18 mouse cellular contexts compared by ENCODE assay signal in the genomic region with DNA sequence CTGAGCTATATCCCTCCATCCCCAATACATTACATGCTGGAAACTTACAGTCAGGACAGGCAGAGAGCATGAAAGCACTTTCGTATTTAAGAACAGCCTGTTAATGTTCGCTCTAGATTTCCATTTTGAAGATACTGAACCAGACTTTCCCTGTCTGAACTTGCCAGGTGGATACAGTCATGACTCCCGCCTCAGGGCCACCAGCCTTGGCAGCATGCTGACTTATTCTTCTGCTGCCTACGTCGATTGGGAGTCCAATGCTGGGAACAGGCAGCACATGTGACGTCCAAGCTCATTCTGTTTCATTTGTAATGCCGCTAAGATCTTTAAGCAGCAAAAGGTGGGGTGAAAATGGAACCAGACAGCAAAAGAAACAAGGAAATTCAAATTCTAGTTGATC. TPM values are rescaled to one million over a fixed set of nuclear protein-coding genes. Genes with fewer than 3 reads are reported as not detected.
A peak's percentile ranks its signal among the peaks of the same experiment; 100 is the strongest.
DNase-seq lines count a peak whose midpoint lies in the region; ATAC-seq lines count a peak whose summit lies in the region.
"Had no signal": no experiment of that assay in that cellular context is flagged by ENCODE, and none has a peak within 500 bp of the region (broad histone marks: within the 10 kb centered on the region; RNA-seq: fewer than 3 reads in every experiment).

No protein-coding gene starts in this region.

- ATAC-seq in kidney, embryonic 14.5 days (ENCODE audit: low FRiP score, low TSS enrichment): no peak
- ATAC-seq in limb, embryonic 13.5 days (ENCODE audit: low FRiP score, low read depth): 0 out of 2 replicates have a peak, but pooled peaks have one; percentile 24
- ATAC-seq: activated CD4-positive, CD25-positive, alpha-beta regulatory T cell, adult 4 months; forebrain, embryonic 13.5 days; forebrain, postnatal 0 days; Patski had no signal

- H3K9me3 ChIP-seq in kidney, embryonic 14.5 days (ENCODE audit: control insufficient read depth, low read length): no peaks in the 10 kb centered on the region
- no peaks in the 10 kb centered on the region for H3K9me3 ChIP-seq in limb, embryonic 13.5 days
- no peaks in the 10 kb centered on the region for H3K9me3 ChIP-seq in limb, embryonic 10.5 days (replicated peaks)
- H3K9me3 ChIP-seq: forebrain, embryonic 13.5 days; heart, embryonic 13.5 days; hindbrain, embryonic 15.5 days had no signal

- H3K9ac ChIP-seq in kidney, embryonic 14.5 days (ENCODE audit: low read depth, low read length): no peak overlapping the region
- no peak overlapping the region for H3K9ac ChIP-seq in limb, embryonic 13.5 days
- H3K9ac ChIP-seq: forebrain, embryonic 13.5 days; forebrain, postnatal 0 days; heart, embryonic 13.5 days; hindbrain, embryonic 15.5 days had no signal

- no peaks in the 10 kb centered on the region for H3K36me3 ChIP-seq in kidney, embryonic 14.5 days (ENCODE audit: control insufficient read depth, insufficient read depth, low read length)
- H3K36me3 ChIP-seq in limb, embryonic 13.5 days: no peaks in the 10 kb centered on the region
- H3K36me3 ChIP-seq in limb, embryonic 10.5 days: no peaks in the 10 kb centered on the region
- H3K36me3 ChIP-seq: heart, embryonic 13.5 days; hindbrain, embryonic 15.5 days had no signal

- H3K4me2 ChIP-seq in kidney, embryonic 14.5 days (replicated peaks; ENCODE audit: low read depth, low read length): no peak overlapping the region
- no peak overlapping the region for H3K4me2 ChIP-seq in limb, embryonic 13.5 days (replicated peaks)
- H3K4me2 ChIP-seq: forebrain, embryonic 13.5 days; heart, embryonic 13.5 days; hindbrain, embryonic 15.5 days had no signal

- 71% methylated on average over 7 of the region's 7 CpGs for WGBS in kidney, embryonic 14.5 days
- 69% methylated on average over 7 of the region's 7 CpGs for WGBS in limb, embryonic 13.5 days
- WGBS in limb, embryonic 10.5 days: 80% methylated on average over 7 of the region's 7 CpGs

- no peaks in the 10 kb centered on the region for H3K27me3 ChIP-seq in kidney, embryonic 14.5 days (ENCODE audit: control insufficient read depth, insufficient read depth, low read length)
- H3K27me3 ChIP-seq in limb, embryonic 13.5 days: no peaks in the 10 kb centered on the region
- H3K27me3 ChIP-seq in limb, embryonic 10.5 days (ENCODE audit: low read depth, poor library complexity, severe bottlenecking): no peaks in the 10 kb centered on the region
- H3K27me3 ChIP-seq: CH12.LX; forebrain, embryonic 13.5 days; heart, embryonic 13.5 days; hindbrain, embryonic 15.5 days; Patski had no signal

- no peak overlapping the region for H3K27ac ChIP-seq in kidney, embryonic 14.5 days (ENCODE audit: low read depth, low read length)
- no peak overlapping the region for H3K27ac ChIP-seq in limb, embryonic 13.5 days
- H3K27ac ChIP-seq in limb, embryonic 10.5 days: no peak overlapping the region
- H3K27ac ChIP-seq: forebrain, embryonic 13.5 days; heart, embryonic 13.5 days; hindbrain, embryonic 15.5 days had no signal

- peak; percentile 9 to 18 for DNase-seq in cerebellum, postnatal 14 days
- DNase-seq in cerebellum, adult 9-10 months: no peak
- peak; percentile 30 for DNase-seq in kidney, adult 9 months
- DNase-seq in limb, embryonic 10.5 days (ENCODE audit: low spot score): no peak
- peak; percentile 91 for DNase-seq in gonadal fat pad, adult 2 months (ENCODE audit: low read depth)
- DNase-seq in heart, adult 18-20 months: no peak
- DNase-seq: adrenal gland, postnatal 14 days; forebrain, postnatal 0 days; gastrocnemius, postnatal 14 days; heart, postnatal 36 days had no signal

- no peak overlapping the region for H3K4me3 ChIP-seq in kidney, embryonic 14.5 days (ENCODE audit: low read length)
- no peak overlapping the region for H3K4me3 ChIP-seq in limb, embryonic 13.5 days
- no peak overlapping the region for H3K4me3 ChIP-seq in limb, embryonic 10.5 days
- H3K4me3 ChIP-seq: forebrain, embryonic 13.5 days; heart, embryonic 13.5 days; hindbrain, embryonic 15.5 days had no signal

- H3K4me1 ChIP-seq in kidney, embryonic 14.5 days (ENCODE audit: control insufficient read depth, insufficient read depth, low read length): no peaks in the 10 kb centered on the region
- peaks cover 23% of the 10 kb centered on the region; the same call in 1 of the 2 replicates for H3K4me1 ChIP-seq in limb, embryonic 13.5 days
- no peaks in the 10 kb centered on the region for H3K4me1 ChIP-seq in limb, embryonic 10.5 days
- H3K4me1 ChIP-seq: forebrain, embryonic 13.5 days; heart, embryonic 13.5 days; hindbrain, embryonic 15.5 days had no signal

RNA-seq across cellular contexts. Expression of a gene that starts 5.7 kb away (rescaled TPM):
- polyA plus RNA-seq in kidney, embryonic 14.5 days (2014; fragmentation: Nextera tagmentation; extraction: Ambion mirVana): 32.6 and 43.6 TPM in 2 replicates
- polyA plus RNA-seq in limb, embryonic 13.5 days (2015; fragmentation: Nextera tagmentation; extraction: Ambion mirVana): 25.7 and 26.4 TPM in 2 replicates
- 52.8 and 60.2 TPM in 2 replicates for polyA plus RNA-seq in limb, embryonic 10.5 days (2016; fragmentation: Nextera tagmentation; extraction: Ambion mirVana)
- polyA plus RNA-seq in gonadal fat pad, adult 2 months (2012; rRNA removed): 7.3 and 10.1 TPM in 2 replicates
- total RNA-seq in heart, adult 18-20 months (2021): 100 to 1,000 TPM; 144 to 147 TPM
- total RNA-seq: CH12.LX had no signal

Comparison
In these comparisons a context has a peak if more than half of its experiments do, and no peak if none do; other contexts are left out.
1. DNase-seq: peak in cerebellum, postnatal 14 days (2 of 2), kidney, adult 9 months (single experiment) and gonadal fat pad, adult 2 months (single experiment); none in cerebellum, adult 9-10 months (single experiment), limb, embryonic 10.5 days (single experiment) and heart, adult 18-20 months (0 of 2).